Mouse (Mus musculus): ENCODE data around the gene Sox13.
A peak's percentile ranks its signal among the peaks of the same experiment; 100 is the strongest.

Sox13 gene

DNA sequence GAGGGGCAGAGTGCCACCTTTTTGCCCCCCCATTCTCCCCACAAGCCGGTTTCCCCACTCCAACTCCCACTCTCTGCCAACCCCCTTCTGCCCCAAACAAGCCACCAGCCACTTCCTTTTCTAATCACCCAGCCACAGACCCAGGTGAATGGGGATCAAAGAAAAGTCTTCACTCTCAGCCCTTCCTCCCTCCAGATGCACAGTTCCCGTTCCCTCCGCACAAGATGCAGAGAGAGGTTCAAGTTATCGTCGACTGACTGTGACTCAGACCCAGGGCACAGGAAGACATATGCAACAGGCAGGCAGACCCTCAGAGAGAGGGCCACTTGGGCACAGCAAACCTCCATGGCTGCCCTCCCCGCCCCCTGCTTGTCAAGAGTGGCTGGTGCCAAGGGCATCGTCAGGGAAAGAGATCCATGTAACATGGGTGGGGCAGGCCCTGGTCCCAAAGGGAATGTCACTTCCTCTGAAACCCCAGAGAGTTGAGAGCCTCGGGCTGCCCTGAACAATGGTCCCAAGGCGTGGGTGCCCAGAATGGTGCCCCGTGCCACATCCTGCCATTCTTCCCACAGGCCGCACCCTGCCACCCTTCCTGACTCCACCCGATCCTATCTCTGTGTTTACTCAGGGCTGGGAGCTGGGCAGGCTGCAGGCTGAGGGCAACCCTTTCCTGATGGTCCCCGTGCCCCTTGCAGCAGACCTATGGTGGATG, 24.0 kb downstream of the Sox13 start:
- DNase-seq (ENCODE audit: extremely low read depth, low read depth), result no peak

DNA sequence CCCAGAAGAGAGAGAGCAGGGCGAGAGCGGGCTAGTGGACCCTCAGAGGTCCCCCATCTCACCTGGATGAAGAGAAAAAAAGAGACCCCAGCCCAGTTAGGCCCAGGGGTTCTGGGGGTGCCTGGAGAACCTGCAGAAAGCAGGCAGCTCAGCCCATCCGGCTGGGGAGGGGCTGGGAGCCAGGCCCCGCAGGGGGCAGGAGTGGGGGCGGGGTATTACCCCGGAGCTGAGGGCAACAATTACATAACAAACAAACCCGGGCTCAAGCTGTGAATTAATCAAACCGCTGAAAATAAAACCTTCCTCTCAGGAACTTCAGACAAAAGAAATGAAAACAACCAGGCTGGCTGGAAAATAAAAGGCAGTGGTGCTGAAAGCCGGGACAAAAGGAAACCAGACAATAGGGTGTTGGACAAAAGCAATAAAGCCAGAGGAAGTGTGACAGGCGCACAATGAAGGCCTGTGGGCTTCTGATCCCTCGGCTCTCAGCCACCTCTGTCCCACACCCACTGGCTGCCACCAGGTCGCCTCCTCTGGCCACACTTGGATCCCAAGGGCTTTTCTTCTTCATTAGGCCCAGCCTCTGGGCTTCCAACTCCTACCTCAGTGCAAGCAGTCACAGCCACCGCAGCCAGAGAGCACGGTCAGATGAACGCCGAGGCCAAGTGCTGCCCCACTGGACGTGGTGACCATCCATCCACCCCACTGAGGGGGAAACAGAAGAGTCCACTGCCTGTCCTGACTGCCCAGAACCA, 26.5 kb downstream of the Sox13 start:
- no peak for DNase-seq (ENCODE audit: extremely low read depth, low read depth)

DNA sequence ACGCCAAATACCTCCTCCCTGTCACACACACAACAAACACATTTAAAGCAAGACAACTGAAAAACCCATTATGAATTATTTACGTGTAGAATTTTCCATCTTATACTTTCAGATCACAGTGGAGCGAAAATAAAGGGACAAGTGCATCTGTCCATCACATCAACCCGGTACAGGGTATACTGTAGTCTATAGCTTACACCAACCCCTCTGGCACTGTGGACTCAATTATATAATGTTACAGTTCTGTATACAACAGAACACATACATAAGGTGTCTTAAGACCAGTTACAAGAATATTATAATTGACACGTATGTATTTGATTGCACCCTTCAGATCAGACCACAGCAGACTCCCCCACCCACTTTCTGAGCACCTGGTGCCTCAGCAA, 27.1 kb downstream of the Sox13 start:
- DNase-seq (ENCODE audit: extremely low read depth, low read depth), result no peak

DNA sequence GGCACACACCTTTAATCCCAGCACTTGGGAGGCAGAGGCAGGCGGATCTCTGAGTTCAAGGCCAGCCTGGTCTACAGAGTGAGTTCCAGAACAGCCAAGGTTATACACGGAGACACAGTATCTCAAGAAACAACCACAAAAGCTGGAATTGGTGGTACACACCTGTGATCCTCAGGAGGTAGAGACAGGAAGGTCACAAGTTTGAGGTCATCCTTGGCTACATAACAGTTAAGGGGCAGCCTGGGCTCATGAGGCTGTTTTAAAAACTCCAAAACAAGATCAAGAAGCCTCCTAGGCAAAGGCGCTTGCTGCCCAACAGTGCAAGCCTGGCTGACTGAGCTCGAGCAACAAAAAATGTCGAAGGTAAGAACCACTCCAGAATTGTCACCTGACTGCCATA, 27.5 kb downstream of the Sox13 start:
- DNase-seq (ENCODE audit: extremely low read depth, low read depth), result no peak

DNA sequence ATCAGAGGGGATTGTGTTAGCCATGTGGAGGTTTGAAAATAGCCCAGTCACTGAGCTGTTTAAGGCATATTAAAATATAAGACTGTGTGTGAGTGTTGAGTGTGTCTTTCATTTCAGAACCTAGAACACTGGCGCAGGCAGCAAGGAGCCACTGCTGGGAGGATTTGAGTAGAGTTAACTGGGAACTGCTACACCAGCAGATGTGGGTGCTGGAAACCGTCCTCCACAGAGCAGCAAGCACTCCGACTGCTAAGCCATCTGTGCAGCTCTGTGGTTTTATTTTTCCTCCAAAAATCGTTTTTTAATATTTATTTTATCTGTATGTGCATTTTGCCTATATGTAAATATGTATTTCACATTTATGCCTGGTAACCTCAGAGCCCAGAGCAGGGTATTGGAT, 29.5 kb downstream of the Sox13 start:
- DNase-seq (ENCODE audit: extremely low read depth, low read depth), result no peak

DNA sequence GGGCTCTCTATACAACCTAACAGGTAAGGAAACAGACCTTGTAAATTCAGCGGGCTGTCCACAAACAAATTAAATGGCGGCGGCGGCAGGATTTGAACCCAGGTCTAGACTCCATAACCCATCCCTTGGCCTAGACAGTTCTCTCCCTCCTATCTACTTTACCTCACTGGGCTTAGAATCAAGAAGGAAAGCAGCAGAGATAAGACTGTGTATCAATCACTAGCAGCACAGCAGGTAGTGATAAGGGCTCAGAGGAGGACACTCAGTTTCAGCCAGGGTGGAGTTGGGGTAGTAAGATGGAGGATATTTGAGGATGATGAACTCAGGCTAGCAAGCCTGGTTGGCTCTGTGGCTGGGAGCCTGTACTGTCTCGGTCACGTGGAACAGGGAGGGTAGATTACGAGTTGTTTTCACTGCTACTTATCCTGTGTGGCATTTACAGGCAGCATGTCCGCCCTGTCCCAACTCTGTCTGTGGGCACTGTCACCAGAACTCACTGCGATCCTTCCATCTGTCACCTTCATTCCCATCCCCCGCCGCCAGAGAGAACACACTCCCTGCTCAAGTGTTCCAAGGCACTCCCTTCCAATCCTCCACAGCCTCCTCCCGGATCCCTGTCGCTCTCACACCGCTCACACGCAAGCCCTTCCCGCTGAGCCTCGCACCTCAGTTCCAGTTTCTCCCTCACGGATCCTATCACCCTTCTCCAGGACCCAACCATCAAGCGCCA, 36.5 kb downstream of the Sox13 start:
- no peak for DNase-seq (ENCODE audit: extremely low read depth, low read depth)

DNA sequence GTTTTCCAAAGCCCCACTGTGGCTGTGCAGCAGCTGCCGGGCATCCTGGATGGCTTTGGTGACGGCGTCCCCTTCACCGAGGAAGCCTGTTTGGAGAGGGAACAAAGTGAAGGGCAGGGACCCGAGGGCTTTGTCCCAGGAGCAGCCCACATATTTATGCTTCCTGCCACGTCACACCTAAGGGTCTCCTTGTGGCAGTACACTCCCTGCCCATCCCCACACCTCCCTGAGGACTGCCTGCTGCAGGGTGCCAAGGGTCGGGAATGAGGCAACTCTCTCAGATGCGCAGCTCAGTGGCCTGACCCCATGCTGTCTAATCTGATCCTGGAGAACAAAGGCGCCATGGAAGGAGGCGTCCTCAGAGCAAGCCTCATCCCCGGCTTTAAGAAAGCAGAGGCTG, 38.0 kb downstream of the Sox13 start:
- DNase-seq (ENCODE audit: extremely low read depth, low read depth), result no peak

DNA sequence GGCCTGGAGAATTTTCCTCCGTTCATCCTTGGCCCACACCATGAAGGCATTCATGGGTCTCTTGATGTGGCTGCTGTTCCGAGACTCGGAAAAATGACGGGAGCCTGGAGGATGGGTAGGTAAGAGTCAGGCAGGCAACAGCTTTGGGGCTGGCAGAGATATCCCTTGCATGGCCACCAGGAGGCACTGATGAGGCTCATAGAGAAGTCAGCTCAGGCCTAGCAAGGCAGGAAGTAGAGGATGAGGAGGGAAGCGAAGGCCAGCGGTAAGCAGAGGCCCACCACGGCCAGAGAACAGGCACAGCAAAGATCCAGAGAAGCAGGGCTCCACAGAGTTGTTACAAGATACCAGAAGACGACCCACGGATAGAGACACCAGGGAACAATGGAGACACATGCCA, 38.7 kb downstream of the Sox13 start:
- peak; percentile 77 for DNase-seq (ENCODE audit: extremely low read depth, low read depth)

DNA sequence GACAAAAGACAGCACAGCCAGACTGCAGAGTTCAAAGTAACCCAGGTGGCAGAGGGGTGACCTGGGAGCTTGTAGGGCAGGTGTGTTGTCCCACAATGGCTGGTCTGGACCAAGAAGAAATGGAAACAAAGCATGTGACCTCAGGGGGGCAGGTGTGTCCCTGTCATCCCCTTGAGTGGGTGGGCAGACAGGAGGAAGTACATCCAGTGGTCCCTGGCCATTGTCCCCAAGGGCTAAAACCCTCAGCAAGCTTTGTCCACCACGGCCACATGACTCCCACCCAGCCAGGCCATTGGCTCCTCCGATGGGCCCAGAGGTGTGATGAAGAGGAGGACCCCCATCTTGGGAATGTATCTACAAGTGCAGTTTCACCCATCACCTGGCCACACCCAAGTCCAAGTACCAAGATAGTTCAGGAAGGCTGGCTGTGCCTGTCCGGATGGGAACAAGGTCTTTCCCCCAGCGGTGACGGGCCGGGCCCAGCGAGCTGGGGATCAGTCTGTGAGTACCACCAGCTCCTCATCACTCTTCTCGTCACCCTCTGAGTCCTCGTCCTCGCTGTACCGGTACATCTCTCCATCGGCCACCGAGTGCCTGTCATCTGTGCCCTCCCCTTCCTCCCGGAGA, 40.9 kb downstream of the Sox13 start:
- no peak for DNase-seq (ENCODE audit: extremely low read depth, low read depth)

DNA sequence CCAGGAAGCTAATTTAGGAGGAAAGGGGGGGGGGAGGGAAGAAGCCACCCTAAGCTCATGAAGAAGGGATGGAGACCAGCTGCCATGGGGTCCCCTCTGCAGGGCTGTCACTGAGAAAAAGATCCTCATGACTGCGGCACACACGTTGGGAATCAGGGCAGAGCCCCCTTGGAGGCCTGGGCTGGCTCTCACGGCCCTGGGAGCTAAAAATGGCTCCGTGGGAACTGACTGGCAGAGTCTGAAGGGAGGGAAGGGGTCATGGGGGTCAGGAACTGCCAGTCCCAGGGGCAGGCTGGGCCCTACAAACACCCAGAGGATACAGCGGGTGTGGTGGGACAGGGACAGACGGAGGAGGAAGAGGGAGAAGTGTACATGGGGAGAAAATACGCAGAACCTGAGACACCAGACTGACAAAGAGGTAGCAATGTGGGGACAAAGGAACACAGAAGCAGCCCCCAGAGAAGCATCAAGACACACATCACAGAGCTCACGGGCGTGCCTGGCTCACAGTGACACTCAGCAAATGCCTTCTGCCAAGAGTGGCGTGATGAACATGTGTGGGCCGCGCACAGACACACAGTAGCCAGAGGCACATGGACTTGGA, 41.5 kb downstream of the Sox13 start:
- no peak for DNase-seq (ENCODE audit: extremely low read depth, low read depth)

DNA sequence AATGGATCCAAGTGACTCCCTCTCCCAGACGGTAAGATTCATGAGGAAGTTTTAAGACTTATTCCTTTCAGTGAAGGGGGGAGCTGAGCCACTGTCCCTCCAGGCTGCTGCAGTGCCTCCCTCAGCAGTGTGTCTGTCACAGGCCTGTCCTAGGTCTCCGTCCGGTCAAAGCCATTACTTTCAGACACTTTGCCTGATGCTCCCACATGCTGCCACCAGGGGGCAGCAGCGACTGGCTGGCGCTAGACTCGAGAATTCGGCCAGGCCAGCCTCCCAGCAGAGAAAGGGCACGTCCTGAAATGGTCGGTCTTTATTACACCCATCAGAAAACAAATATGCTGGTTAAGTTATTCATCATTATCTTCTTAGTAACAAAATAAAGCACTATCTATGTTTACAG, 42.2 kb downstream of the Sox13 start:
- DNase-seq (ENCODE audit: extremely low read depth, low read depth), result no peak

DNA sequence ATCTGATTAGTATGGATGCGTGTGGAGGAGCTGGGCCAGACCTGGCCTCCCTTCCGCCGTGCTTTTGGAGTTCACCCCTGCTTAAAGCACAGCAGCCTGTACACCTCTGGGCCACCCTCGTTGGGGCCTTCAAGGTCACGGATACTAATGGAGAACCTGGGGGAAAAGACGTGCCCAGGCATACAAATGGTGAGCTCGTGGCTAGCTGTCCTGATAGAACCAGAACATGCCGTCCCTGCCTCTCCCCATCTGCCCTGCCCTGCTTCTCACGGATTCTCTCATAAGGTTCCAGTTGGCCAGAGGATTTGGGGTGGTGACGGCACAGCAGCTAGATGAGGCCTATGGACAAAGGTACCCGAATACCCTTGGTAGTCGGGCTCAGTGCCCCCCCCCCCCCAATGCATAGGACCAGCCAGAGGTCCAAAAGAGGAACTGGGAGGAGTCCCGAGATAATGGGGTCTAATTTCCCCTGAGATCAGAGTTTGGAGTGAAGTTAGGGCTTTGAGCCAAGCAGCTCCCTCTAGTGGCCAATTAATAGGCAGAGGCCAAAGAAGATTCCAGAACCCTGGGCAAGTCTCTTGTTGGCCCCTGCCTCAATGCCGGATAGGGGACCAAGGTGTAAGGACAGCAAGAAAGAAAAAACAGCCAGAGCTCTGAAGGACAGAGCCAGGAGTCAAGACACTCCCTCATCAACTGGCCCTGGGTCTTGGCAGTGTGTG, 43.7 kb downstream of the Sox13 start:
- DNase-seq (ENCODE audit: extremely low read depth, low read depth), result peak; percentile 73

DNA sequence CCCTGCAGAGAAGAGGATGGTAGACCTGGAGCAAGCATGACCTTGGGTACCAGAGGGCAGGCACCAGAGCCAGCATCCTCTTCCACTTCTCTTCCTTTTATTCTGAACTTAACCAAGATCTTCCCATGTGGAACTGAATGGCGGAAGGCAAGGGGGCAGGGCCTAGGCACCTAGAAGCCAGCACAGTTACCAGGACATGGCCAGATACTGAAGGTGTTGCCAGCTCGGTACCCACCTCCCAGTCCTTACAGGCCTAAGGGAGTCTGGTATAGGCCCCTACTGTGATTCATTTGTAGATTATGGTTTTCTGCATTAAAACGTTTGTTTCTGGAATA, 44.2 kb downstream of the Sox13 start:
- DNase-seq (ENCODE audit: extremely low read depth, low read depth), result no peak

DNA sequence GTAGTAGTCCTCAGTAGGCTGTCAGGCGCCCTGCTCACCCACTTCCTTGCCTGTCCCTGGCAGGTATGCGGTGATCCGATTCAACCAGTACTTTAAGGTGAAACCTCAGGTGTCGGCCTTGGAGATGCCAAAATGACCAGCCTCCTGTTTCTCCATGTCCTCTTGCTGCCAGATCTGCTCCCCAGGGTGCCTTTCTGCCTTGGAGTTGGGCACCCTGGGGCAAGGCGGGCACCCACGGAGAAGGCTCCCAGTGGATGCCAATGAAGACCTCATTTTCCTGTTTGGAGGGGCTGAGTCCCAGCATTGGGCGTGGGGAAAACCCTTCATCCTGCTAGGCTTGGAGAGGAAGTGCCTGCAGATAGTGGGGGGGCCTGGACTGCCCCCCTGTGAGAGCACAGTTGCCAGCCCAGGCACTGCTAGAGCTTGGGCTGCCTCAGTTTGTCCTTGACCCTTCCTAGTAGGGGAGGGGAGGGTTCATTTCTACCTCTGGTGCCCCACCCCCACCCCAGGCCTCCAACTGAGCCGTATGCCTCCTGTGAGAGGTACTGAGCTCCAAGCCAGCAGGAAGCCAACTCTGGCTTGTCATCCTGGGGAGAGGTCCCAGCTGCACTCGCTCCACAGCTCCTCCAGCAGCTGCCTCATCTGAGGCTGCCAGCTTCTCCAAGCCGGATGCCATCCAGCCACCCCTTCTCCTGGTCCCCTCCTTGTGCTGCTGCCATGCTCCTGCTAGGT, 44.8 kb downstream of the Sox13 start:
- DNase-seq (ENCODE audit: extremely low read depth, low read depth), result no peak

DNA sequence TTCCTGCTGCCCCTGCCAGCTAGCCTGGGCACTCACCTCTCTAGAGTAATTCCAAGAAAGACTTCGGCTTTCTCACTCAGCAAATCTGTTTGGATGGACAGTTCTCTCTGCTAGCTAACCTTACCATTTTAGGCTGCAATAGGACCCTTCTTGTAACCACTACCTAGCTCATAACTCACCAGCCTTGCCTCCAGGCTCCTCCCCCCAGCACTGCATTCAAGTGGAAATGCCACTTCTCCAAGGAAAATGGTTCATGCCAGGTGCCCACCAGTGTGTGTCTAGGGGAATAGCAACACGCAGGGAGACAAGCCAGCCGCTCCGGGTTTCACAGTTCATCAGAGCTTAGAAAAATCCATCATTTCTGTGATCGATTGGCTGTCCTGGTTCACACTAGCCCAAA, 46.6 kb downstream of the Sox13 start:
- DNase-seq (ENCODE audit: extremely low read depth, low read depth), result no peak

DNA sequence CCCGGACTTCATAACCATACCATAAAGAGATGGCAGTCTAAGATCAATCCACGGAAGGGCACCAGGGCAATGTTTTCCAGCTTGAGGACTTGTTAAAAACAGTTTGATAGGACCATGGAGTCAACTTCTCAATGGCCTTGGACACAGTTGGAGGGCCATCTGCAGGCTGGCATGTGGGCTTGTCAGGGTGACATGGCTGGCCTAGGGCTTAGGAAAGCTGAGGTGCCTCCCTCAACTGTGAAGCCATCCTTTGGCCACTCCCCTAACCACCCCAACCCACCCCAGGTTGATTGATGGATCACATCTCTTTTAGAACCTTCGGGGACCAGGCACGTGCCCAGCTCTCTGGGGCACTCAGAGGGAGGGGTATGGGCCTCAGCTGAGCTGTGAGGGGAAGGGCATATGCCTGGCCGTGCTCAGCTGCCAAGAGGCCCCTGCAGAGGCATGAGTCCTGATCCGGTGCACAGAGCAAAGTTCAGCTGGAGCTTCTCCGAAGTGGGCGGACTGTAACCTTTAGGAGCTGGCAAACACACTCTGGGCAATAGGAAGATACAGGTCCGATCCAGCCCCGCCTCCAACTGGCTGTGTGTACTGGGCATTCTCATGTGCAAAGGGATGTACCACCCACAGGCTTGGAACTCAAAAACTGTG, 48.4 kb downstream of the Sox13 start:
- DNase-seq (ENCODE audit: extremely low read depth, low read depth), result no peak

DNA sequence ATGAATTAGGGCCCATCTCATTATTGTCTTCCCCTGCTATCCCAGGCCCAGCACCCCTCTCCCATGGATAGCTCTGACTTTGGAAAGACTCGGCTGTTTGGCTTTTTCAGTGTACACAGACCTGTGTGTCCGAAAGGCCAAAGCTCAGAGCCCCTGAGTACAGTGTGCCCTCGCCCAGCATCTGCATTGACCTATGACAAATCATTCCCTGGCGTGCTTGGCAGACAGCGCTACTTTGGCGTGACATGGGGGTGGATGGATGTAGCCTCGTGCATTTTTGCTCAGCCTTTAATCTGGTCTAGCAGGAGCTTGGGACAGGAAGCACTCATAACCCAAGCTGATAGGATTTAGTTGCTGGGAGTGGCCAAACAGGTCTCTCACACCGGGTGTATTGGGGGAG, 52.1 kb downstream of the Sox13 start:
- no peak for DNase-seq (ENCODE audit: extremely low read depth, low read depth)

DNA sequence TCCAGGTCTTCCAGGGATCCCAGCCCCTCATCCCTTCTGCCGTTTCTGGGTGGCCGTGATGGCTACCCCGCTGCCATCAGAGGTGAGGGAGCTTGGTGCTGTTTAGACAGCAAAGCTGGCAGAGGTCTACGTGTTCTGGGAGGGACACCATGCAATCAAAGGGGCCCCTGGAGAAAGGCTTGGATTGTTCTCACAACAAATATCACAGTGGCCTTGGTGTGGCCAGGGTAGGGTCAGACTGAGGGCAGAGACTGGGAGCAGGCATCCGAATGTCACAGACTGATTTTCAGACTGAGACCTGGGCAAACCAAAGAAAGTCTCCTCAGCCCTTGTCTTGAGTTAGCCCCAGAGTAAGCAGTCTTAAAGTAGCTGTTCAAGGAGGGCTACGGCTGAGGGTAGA, 52.7 kb downstream of the Sox13 start:
- no peak for DNase-seq (ENCODE audit: extremely low read depth, low read depth)

DNA sequence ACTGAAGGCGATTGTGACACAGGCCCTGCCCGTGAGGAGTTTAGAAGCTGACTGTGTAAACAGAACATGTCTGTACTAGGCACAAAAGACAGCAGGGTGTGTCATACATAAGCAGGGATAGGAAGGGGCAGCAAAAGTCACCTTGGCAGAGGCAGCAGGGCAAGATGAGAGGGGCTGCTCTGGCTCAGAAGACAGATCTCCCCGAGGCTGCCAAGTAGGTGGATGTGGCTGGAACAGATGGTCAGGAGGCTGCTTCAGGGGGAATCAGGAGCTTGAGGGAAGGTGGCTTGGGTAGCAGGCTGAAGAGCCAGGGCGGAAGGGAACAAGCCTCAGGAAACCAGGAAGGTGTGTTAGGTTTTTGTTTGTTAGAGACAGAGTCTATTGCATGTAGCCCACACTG, 53.8 kb downstream of the Sox13 start:
- DNase-seq (ENCODE audit: extremely low read depth, low read depth), result no peak

DNA sequence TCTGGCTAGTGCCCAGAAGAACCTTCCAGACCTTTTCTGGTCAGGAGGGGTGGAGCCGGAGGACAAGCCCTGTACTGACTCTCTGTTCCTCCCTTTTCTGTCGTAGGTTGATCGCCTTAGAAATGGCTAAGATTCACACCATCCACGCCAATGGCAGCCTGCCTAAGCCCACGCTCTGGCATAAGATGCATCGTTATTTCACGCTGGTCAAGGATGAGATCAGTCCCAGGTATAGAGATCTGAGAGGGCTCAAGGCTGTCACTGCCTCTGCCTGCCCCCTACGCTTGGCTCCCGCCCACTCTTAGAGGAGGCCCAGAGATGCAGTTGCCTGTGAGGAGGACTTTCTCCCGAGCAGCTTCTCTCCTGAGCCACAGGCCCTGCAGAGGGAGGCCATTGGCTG, 55.5 kb downstream of the Sox13 start:
- DNase-seq (ENCODE audit: extremely low read depth, low read depth), result no peak
